Mouse (Mus musculus): ENCODE measurements around the gene Trim60.

DNA sequence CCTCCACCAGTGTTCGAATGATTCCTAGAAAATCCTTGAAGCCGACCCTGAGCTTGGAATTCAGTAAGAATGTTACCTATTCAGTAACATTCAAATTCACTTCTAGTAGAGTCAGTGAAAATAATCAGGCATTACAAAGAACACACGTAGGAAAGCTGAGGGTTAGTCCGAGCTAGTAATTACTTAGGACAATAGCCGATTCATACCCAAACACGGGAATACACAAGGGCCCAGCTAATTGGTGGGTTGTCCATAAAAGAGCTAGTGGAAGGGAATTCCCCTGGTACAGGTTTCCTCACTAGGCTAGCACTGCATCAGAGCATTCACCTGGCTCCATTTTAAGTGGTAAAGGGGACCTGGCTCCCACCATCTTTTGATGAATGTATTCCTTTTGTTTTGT lies 66.3 kb downstream of the Trim60 start:
- TF ChIP-seq CTCF (IDR thresholded peaks at IDR 0.05; ENCODE audit: low read depth, low read length) (no peak), GATA1 (IDR thresholded peaks at IDR 0.05; ENCODE audit: borderline replicate concordance, low read length) (no peak), TAL1 (conservative IDR thresholded peaks at IDR 0.05; ENCODE audit: low read depth, low read length) (no peak)

Measured in G1E (cell line).